Mouse (Mus musculus) kidney, embryonic 16.5 days (tissue): ENCODE measurements around the gene Ifi209. TPM values are rescaled to one million over a fixed set of nuclear protein-coding genes. Genes with fewer than 3 reads are reported as not detected.
"Not testable (repeated sequence)": the region's sequence is repeated elsewhere in the genome, so short reads cannot be mapped to it uniquely, and the experiment has no call there.

Source experiments
- ATAC-seq: fragments of 200-750 bp; cut with Nextera tagmentation; 2 replicates; pipeline ENCODE4 v1.8.0; 2017; ENCODE audit warnings: moderate TSS enrichment; ENCODE audit not compliant: low FRiP score, low TSS enrichment
- H3K27ac ChIP-seq: fragments of 300-500 bp; sonication (generic); 2 replicates; pipeline ENCODE4 v1.5.1; 2014; ENCODE audit warnings: low read length
- H3K27me3 ChIP-seq: fragments of 300-500 bp; sonication (generic); 2 replicates; pipeline ENCODE4 v1.6.1; 2014; ENCODE audit warnings: low read length, control low read depth, mixed read lengths; ENCODE audit not compliant: insufficient read depth
- H3K36me3 ChIP-seq: fragments of 300-500 bp; sonication (generic); 2 replicates; pipeline ENCODE4 v1.6.1; 2014; ENCODE audit warnings: low read length, control low read depth, mixed read lengths; ENCODE audit not compliant: insufficient read depth
- H3K4me1 ChIP-seq: fragments of 300-500 bp; sonication (generic); 2 replicates; pipeline ENCODE4 v1.6.1; 2014; ENCODE audit warnings: low read length, control low read depth, mixed read lengths; ENCODE audit not compliant: insufficient read depth
- H3K4me2 ChIP-seq: fragments of 300-500 bp; sonication (generic); replicated peaks from 2 replicates; pipeline ENCODE4 v1.6.1; 2014; ENCODE audit warnings: low read depth, low read length
- H3K4me3 ChIP-seq: fragments of 300-500 bp; sonication (generic); 2 replicates; pipeline ENCODE4 v1.5.1; 2014; ENCODE audit warnings: mild to moderate bottlenecking, low read length
- H3K9ac ChIP-seq: fragments of 300-500 bp; sonication (generic); replicated peaks from 2 replicates; pipeline ENCODE4 v1.6.1; 2014; ENCODE audit warnings: low read length
- H3K9me3 ChIP-seq: fragments of 300-500 bp; sonication (generic); 2 replicates; pipeline ENCODE4 v1.6.1; 2016; ENCODE audit warnings: low read length, control low read depth
- WGBS: fragments of 180-500 bp; shearing (Covaris S2); extraction: QIAGEN DNeasy Blood & Tissue Kit; methylation state at CpG from one replicate; pipeline ENCODE4 v1.1.7; 2014; 5-methylcytosine and 5-hydroxymethylcytosine counted together
- microRNA-seq: library from miRNA; unstranded; fragments of <30 nt; microRNA quantifications from one replicate; pipeline ENCODE4, GENCODE M21; 2016
- polyA plus RNA-seq: library from polyadenylated mRNA; unstranded; fragments of >200 nt; fragmentation: Nextera tagmentation; extraction: Ambion mirVana; gene quantifications from 2 replicates; pipeline ENCODE4 v1.2.1, GENCODE M21; 2015

Ifi209 gene
- polyA plus RNA-seq, 1 experiment from 2014 or later, result 0.36 TPM

DNA sequence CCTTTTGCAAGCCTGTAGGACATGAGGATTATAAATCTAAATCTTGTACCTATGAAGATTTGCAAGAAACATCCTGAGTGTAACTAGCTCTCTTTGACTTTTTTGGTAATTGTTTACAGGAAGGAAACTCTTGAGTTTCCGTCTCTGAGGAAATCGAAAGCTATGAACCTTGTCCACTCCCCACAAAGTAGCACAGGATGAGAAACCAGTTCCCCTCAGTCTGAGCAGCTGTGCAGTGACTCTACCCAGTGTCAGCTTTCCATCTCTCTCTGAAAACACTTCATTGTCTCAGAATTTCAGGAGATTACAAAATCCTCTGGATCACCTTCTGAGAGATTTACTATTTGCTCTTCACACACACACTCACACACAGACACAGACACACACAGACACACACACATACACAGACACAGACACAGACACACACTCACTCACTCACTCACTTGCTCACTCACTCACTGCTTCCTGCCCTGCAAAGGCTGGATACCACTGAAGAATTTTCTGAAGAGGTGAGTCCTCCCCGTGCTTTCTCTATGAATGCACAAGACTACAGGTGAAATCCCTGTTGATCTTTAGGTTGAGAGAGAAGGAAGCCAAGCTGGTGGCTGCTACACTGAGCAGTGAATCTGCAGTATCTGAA is 42.9 kb downstream of the Ifi209 start, which contains the start of gene Ifi208:
TSS of gene Ifi208 (plus strand) at position 218 of the 640 bp plus-strand sequence.
- H3K9me3 ChIP-seq, H3K36me3 ChIP-seq, ATAC-seq, H3K27ac ChIP-seq, H3K27me3 ChIP-seq, H3K4me3 ChIP-seq, H3K4me2 ChIP-seq, H3K9ac ChIP-seq, H3K4me1 ChIP-seq: not testable (repeated sequence)
- 24% methylated on average over 3 of the region's 3 CpGs for WGBS

DNA sequence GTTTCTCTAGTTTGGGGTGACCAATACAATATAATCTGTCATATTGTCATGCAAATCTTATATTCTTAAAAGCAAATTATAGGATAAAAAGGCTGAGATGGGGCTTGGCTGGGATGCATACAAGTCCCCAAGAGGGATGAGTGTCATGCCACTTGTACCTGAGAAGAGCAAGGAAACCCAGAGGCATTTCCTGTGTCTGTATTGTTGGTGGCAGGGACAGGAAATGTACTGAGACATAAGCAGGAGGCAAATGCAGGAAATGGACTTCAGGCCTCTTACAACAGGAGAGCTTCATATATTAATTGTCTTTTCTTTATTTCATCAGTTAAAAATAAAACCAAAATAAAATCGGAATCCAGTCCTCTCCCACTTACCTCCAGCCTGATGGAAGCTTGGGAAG is 47.9 kb downstream of the Ifi209 start:
- not testable (repeated sequence) for H3K9ac ChIP-seq, ATAC-seq, H3K27ac ChIP-seq, H3K4me2 ChIP-seq, H3K4me3 ChIP-seq, H3K9me3 ChIP-seq, H3K27me3 ChIP-seq, H3K4me1 ChIP-seq, H3K36me3 ChIP-seq
- 81% methylated on average over 1 of the region's 1 CpGs for WGBS

DNA sequence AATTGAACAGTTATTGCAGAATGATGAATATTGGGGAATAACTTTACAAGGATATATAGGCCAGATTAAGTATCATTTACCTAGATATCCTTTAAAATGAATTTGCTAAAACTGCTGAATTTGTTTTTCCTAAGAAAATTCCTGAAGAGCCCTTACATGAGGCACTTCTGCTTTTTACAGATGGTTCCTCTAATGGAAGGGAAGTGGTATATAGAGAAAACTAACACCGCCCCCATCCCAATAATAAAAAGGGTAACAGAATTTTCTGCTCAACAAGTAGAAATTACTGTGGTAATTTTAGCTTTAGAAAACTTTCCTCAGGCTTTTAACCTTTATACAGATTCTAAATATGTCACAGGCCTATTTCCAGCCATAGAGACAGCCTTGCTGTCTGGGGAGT is 63.6 kb downstream of the Ifi209 start:
- Histone ChIP-seq H3K9me3 (no peaks in the 10 kb centered on the region), H3K4me2 (no peak overlapping the region), H3K9ac (no peak overlapping the region), H3K36me3 (no peaks in the 10 kb centered on the region), H3K4me3 (no peak overlapping the region), H3K27me3 (no peaks in the 10 kb centered on the region), H3K4me1 (no peaks in the 10 kb centered on the region), H3K27ac (no peak overlapping the region)
- WGBS, result 97% methylated on average over 1 of the region's 1 CpGs
- ATAC-seq, result no peak

Small RNA genes lying within 50 kb of the gene (microRNA-seq; reads per million reads assigned to microRNA genes)
- gene Gm44339, result not detected

Other genes starting within 250 kb of the Ifi209 start
- gene Ifi206, start 139.9 kb upstream of the Ifi209 start, polyA plus RNA-seq, result 0.06 and 0.31 TPM in 2 replicates
- not detected in 2 replicates for gene Ifi214, start 95.0 kb upstream of the Ifi209 start, polyA plus RNA-seq
- gene Ifi213, start 31.6 kb upstream of the Ifi209 start, polyA plus RNA-seq, result 0.26 TPM in 1 of 2 replicates, not detected in the other
- gene Ifi208, start 42.8 kb downstream of the Ifi209 start, polyA plus RNA-seq, result 0.08 TPM in 1 of 2 replicates, not detected in the other
- gene Ifi207, start 110.8 kb downstream of the Ifi209 start, polyA plus RNA-seq, result 0.85 and 1.0 TPM in 2 replicates
- 1.3 and 1.4 TPM in 2 replicates for gene Ifi204, start 136.0 kb downstream of the Ifi209 start, polyA plus RNA-seq